Mouse (Mus musculus) intestine, postnatal 0 days (tissue): ENCODE data around the gene Smndc1. TPM values are rescaled to one million over a fixed set of nuclear protein-coding genes. Genes with fewer than 3 reads are reported as not detected.
A peak's percentile ranks its signal among the peaks of the same experiment; 100 is the strongest.
"Not testable (repeated sequence)": the region's sequence is repeated elsewhere in the genome, so short reads cannot be mapped to it uniquely, and the experiment has no call there.

ENCODE experiments used
- ATAC-seq: fragments of 200-750 bp; cut with Nextera tagmentation; 2 replicates; pipeline ENCODE4 v1.8.0; 2017; ENCODE audit warnings: mild to moderate bottlenecking, moderate TSS enrichment, moderate library complexity
- H3K27ac ChIP-seq: fragments of 300-500 bp; sonication (generic); 2 replicates; pipeline ENCODE4 v1.5.1; 2014; ENCODE audit warnings: mild to moderate bottlenecking, low read depth, low read length, moderate library complexity
- H3K27me3 ChIP-seq: fragments of 300-500 bp; sonication (generic); replicated peaks from 2 replicates; pipeline ENCODE4 v1.6.1; 2014; ENCODE audit warnings: low read length, mixed read lengths; ENCODE audit not compliant: control insufficient read depth, insufficient read depth
- H3K36me3 ChIP-seq: fragments of 300-500 bp; sonication (generic); 2 replicates; pipeline ENCODE4 v1.6.1; 2014; ENCODE audit warnings: mild to moderate bottlenecking, moderate library complexity; ENCODE audit not compliant: control insufficient read depth, insufficient read depth
- H3K4me1 ChIP-seq: fragments of 300-500 bp; sonication (generic); replicated peaks from 2 replicates; pipeline ENCODE4 v1.6.1; 2014; ENCODE audit warnings: antibody characterized with exemption, low read length, mixed read lengths; ENCODE audit not compliant: control insufficient read depth, insufficient read depth
- H3K4me2 ChIP-seq: fragments of 300-500 bp; sonication (generic); replicated peaks from 2 replicates; pipeline ENCODE4 v1.6.1; 2014; ENCODE audit warnings: low read depth, mild to moderate bottlenecking, moderate library complexity
- H3K4me3 ChIP-seq: fragments of 300-500 bp; sonication (generic); 2 replicates; pipeline ENCODE4 v1.5.1; 2014; ENCODE audit warnings: low read depth, low read length
- H3K9ac ChIP-seq: fragments of 300-500 bp; sonication (generic); 2 replicates; pipeline ENCODE4 v1.6.1; 2014; ENCODE audit warnings: mild to moderate bottlenecking, low read depth, low read length
- H3K9me3 ChIP-seq: fragments of 300-500 bp; sonication (generic); 2 replicates; pipeline ENCODE4 v1.6.1; 2016; ENCODE audit warnings: mixed run types; ENCODE audit not compliant: control insufficient read depth
- CTCF ChIP-seq: sonication (generic); IDR thresholded peaks from 2 replicates; pipeline ENCODE4 v1.5.1; 2016; ENCODE audit warnings: low read depth, mild to moderate bottlenecking, control low read depth, antibody characterized with exemption, moderate library complexity
- WGBS: fragments of 180-500 bp; shearing (Covaris S2); extraction: QIAGEN DNeasy Blood & Tissue Kit; methylation state at CpG from one replicate; pipeline ENCODE4 v1.1.7; 2014; 5-methylcytosine and 5-hydroxymethylcytosine counted together
- polyA plus RNA-seq: library from polyadenylated mRNA; unstranded; fragments of >200 nt; fragmentation: Nextera tagmentation; extraction: Ambion mirVana; gene quantifications from 2 replicates; pipeline ENCODE4 v1.2.1, GENCODE M21; 2015

Gene Smndc1
- polyA plus RNA-seq, 1 experiment from 2014 or later, result 36.3 TPM

- H3K9me3 ChIP-seq, result no peaks in the 10 kb centered on the region
- H3K4me3 ChIP-seq, result no peak overlapping the region
- no peak overlapping the region for H3K9ac ChIP-seq
- H3K27me3 ChIP-seq, result no peaks in the 10 kb centered on the region
- H3K36me3 ChIP-seq, result no peaks in the 10 kb centered on the region
- no peak for TF ChIP-seq CTCF
- ATAC-seq, result no peak
- H3K4me1 ChIP-seq, result no peaks in the 10 kb centered on the region
- no peak overlapping the region for H3K4me2 ChIP-seq
- H3K27ac ChIP-seq, result no peak overlapping the region
- 84% methylated on average over 4 of the region's 4 CpGs for WGBS
Observed at GRCm38 (mm10) chr19:53399213-53399612, 8.8 kb upstream of the Smndc1 start.

GRCm38 (mm10) chr19:53397451-53398233 is 7.3 kb upstream of the Smndc1 start:
- Histone ChIP-seq H3K27me3 (no peaks in the 10 kb centered on the region), H3K4me1 (no peaks in the 10 kb centered on the region), H3K27ac (no peak overlapping the region), H3K9ac (no peak overlapping the region), H3K36me3 (no peaks in the 10 kb centered on the region), H3K4me2 (no peak overlapping the region), H3K4me3 (no peak overlapping the region), H3K9me3 (no peaks in the 10 kb centered on the region)
- no peak for TF ChIP-seq CTCF
- no peak for ATAC-seq
- 80% methylated on average over 12 of the region's 12 CpGs for WGBS

DNA sequence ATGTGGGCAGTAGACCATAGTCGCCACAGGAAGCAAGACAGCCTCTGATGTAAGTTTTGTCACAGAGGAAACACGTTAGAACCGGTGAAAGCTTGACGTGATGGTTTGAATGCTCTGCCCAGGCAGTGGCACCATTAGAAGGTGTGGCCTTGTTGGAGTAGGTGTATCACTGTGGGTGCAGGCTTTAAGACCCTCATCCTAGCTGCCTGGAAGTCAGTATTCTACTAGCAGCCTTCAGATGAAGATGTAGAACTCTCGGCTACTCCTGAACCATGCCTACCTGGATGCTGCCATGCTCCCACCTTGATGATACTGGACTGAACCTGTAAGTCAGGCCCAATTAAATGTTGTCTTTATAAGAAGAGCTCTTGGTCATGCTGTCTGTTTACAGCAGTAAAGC is 5.4 kb upstream of the Smndc1 start:
- 69% methylated on average over 5 of the region's 5 CpGs for WGBS
- H3K9ac ChIP-seq, H3K4me1 ChIP-seq, H3K27me3 ChIP-seq, H3K4me3 ChIP-seq, H3K9me3 ChIP-seq, H3K36me3 ChIP-seq, ATAC-seq, H3K4me2 ChIP-seq, H3K27ac ChIP-seq: not testable (repeated sequence)

DNA sequence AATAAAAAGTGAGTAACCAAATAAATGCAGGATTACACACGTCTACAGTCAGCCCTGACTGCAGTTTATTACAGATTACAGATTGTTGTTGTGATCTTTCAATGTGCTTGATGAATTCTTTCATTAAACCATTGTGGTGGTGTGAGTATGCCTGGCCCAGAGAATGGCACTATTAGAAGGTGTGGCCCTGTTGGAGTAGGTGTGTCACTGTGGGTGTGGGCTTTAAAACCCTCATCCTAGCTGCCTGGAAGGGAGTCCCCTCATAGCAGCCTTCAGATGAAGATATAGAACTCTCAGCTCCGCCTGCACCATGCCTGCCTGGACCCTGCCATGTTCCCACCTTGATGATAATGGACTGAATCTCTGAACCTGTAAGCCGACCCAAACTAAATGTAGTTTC is 4.6 kb upstream of the Smndc1 start:
- H3K27me3 ChIP-seq, H3K9ac ChIP-seq, H3K4me1 ChIP-seq, H3K27ac ChIP-seq, H3K4me2 ChIP-seq, H3K36me3 ChIP-seq, H3K4me3 ChIP-seq, H3K9me3 ChIP-seq, ATAC-seq: not testable (repeated sequence)
- 57% methylated on average over 3 of the region's 3 CpGs for WGBS

GRCm38 (mm10) chr19:53394552-53394951 is 4.2 kb upstream of the Smndc1 start:
- Histone ChIP-seq H3K4me1 (no peaks in the 10 kb centered on the region), H3K4me2 (no peak overlapping the region), H3K4me3 (no peak overlapping the region), H3K9ac (no peak overlapping the region), H3K9me3 (no peaks in the 10 kb centered on the region), H3K36me3 (no peaks in the 10 kb centered on the region), H3K27me3 (no peaks in the 10 kb centered on the region), H3K27ac (no peak overlapping the region)
- peak; percentile 82 for TF ChIP-seq CTCF
- WGBS, result 10% methylated on average over 7 of the region's 7 CpGs
- ATAC-seq, result no peak

- Histone ChIP-seq H3K4me3 (no peak overlapping the region), H3K4me2 (no peak overlapping the region)
- TF ChIP-seq CTCF, result no peak
Observed at GRCm38 (mm10) chr19:53393646-53394045, 3.3 kb upstream of the Smndc1 start.

More at GRCm38 (mm10) chr19:53393646-53394045, 3.3 kb upstream of the Smndc1 start:
- no peak for ATAC-seq
- Histone ChIP-seq H3K4me1 (no peaks in the 10 kb centered on the region), H3K9me3 (no peaks in the 10 kb centered on the region), H3K27me3 (no peaks in the 10 kb centered on the region), H3K27ac (no peak overlapping the region), H3K36me3 (no peaks in the 10 kb centered on the region; the same call in 1 of the 2 replicates), H3K9ac (no peak overlapping the region)
